Mouse (Mus musculus) G1E (cell line): Measurements from ENCODE around the gene Scn8a.

ENCODE experiments used
- CTCF ChIP-seq: IDR thresholded peaks from 2 replicates; pipeline ENCODE4 v1.5.1; 2012; ENCODE audit warnings: low read depth, low read length, inconsistent platforms, mixed read lengths
- GATA2 ChIP-seq: IDR thresholded peaks from 2 replicates; pipeline ENCODE4 v1.6.1; 2012; ENCODE audit warnings: low read depth, low read length, inconsistent platforms, borderline replicate concordance
- TAL1 ChIP-seq: conservative IDR thresholded peaks from 2 replicates; pipeline ENCODE4 v1.6.1; 2012; ENCODE audit warnings: low read depth, low read length, inconsistent platforms, mixed read lengths

DNA sequence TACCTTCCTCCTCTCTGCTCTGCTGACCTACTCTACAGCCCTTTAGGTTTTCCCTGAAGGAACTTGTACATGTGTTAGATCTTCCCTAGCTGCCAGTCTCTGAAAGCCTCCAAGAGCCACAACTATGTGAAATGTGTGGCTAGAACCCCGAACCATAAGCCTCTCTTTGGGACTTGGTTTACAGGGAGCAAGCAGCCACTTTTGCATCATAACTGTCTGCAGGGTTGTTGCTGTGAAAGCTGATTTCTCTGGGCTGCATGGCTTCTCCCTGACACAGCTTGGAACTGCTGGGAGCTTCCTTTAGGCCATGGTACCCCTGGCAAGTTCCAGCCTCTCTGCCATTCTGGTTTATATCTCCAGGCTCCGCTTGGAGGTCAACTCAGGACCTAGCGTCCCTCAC lies 132.8 kb downstream of the Scn8a start:
- no peak for TF ChIP-seq TAL1
- no peak for TF ChIP-seq CTCF
- no peak for TF ChIP-seq GATA2
